Mouse (Mus musculus): ENCODE measurements around the gene Fbxo36. TPM values are rescaled to one million over a fixed set of nuclear protein-coding genes. Genes with fewer than 3 reads are reported as not detected.

Fbxo36 gene
- 2.4 and 2.8 TPM in 2 replicates for polyA plus RNA-seq (2012; rRNA removed)

DNA sequence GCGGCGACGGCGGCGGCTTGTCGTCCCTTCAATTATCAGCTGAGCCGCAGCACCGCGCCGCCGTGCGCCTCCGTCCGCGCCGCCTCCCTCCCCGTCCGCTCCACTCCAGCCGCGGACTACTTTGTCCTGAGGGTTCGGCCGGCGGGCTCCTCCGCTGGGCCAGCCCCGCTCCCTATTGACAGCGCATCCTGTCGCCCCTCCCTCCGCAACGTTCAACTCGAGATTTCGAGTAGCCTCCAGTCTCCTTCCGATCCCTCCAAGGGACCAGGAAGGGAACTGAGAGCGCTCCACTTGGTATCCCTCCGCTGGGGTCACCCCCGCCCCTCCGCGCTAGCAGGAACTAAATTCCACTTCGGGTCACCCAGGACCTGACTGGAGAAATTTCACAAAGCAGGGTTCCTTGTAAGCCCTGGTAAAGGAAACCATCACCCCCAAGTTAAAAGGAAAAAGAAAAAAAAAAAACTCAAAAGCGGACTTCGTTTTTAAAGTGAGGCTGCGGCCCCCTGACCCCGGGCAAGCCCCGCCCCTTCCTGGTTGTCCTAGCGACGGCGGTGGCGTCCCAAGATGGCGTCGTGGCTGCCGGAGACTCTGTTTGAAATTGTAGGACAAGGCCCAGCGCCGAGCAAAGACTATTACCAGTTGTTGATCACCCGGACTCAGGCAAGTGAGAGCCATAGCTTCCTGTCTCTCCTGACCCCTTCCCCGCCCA lies at the start of gene Fbxo36:
TSS of gene Fbxo36 (plus strand) at position 533 of the 709 bp plus-strand sequence.
- Histone ChIP-seq H3K36me3 (ENCODE audit: control insufficient read depth, insufficient read depth, low read length) (no peaks in the 10 kb centered on the region), H3K4me3 (ENCODE audit: control insufficient read depth, insufficient read depth, low read length) (peak within 1 kb of the TSS; percentile 90), H3K27ac (ENCODE audit: control insufficient read depth, insufficient read depth, low read length) (peak within 1 kb of the TSS; percentile 72), H3K27me3 (ENCODE audit: control insufficient read depth, insufficient read depth, low read length) (no peaks in the 10 kb centered on the region), H3K4me1 (replicated peaks; ENCODE audit: control insufficient read depth, insufficient read depth, low read length) (peaks cover 7% of the 10 kb centered on the region)
- peak; percentile 92 for DNase-seq
- TF ChIP-seq CTCF (IDR thresholded peaks at IDR 0.05; ENCODE audit: borderline replicate concordance, control insufficient read depth, extremely low read depth, insufficient read depth, low read length, poor library complexity) (0 out of 2 replicates have a peak, but pooled peaks have one; percentile 15), POLR2A (IDR thresholded peaks at IDR 0.05; ENCODE audit: control insufficient read depth, extremely low read depth, insufficient read depth, low read length, poor library complexity) (no peak; the same call in 1 of the 2 replicates)
- WGBS = under 1% methylated on average over 54 of the region's 54 CpGs

DNA sequence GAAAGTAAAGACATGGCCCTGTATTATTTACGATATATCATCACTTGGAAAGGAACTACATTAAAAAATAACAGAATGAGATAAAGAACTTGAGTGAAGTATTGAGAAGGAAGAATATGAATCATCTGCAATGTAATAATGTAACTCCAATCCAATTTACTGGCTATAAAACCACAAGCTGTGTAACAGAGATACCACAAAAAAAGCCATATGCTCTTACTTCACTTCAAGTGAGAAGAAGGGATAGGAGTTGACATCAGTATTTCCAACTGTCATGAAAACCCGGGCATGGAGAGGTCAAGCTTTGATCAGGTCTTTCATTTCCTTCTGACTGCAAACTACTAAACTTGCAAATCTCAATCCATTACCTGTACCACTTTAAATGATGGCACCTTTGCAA lies 48.2 kb upstream of the Fbxo36 start:
- no peaks in the 10 kb centered on the region for H3K4me1 ChIP-seq (replicated peaks; ENCODE audit: control insufficient read depth, insufficient read depth, low read length)
- peaks cover 30% of the 10 kb centered on the region for H3K36me3 ChIP-seq (ENCODE audit: control insufficient read depth, insufficient read depth, low read length)
- WGBS = 63% methylated on average over 2 of the region's 2 CpGs
- no peak overlapping the region for H3K27ac ChIP-seq (ENCODE audit: control insufficient read depth, insufficient read depth, low read length)
- no peak for DNase-seq
- TF ChIP-seq CTCF (IDR thresholded peaks at IDR 0.05; ENCODE audit: borderline replicate concordance, control insufficient read depth, extremely low read depth, insufficient read depth, low read length, poor library complexity) (no peak), POLR2A (IDR thresholded peaks at IDR 0.05; ENCODE audit: control insufficient read depth, extremely low read depth, insufficient read depth, low read length, poor library complexity) (no peak)
- H3K4me3 ChIP-seq (ENCODE audit: control insufficient read depth, insufficient read depth, low read length) = no peak overlapping the region
- no peaks in the 10 kb centered on the region for H3K27me3 ChIP-seq (ENCODE audit: control insufficient read depth, insufficient read depth, low read length)

DNA sequence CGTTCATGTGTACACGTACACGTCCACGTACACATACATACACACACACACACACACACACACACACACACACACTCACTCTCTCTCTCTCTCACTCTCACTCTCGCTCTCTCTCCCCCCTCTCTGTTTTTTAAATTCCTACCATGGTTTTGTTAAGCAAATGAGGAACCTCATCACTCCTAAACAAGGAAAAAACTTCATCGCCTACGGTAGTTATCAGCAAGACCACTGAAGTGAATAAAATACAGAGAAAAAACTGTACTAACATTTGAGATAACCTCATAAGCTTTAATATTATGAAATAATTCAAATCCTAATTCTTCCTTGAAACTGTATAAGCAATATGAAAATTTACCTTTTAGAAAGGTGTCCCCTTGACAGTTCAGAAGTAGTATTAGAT lies 44.3 kb upstream of the Fbxo36 start:
- no peak for DNase-seq
- Histone ChIP-seq H3K36me3 (ENCODE audit: control insufficient read depth, insufficient read depth, low read length) (peaks cover 21% of the 10 kb centered on the region), H3K27ac (ENCODE audit: control insufficient read depth, insufficient read depth, low read length) (no peak overlapping the region), H3K4me3 (ENCODE audit: control insufficient read depth, insufficient read depth, low read length) (no peak overlapping the region), H3K27me3 (ENCODE audit: control insufficient read depth, insufficient read depth, low read length) (no peaks in the 10 kb centered on the region), H3K4me1 (replicated peaks; ENCODE audit: control insufficient read depth, insufficient read depth, low read length) (no peaks in the 10 kb centered on the region)
- 93% methylated on average over 7 of the region's 7 CpGs for WGBS
- no peak for TF ChIP-seq CTCF (IDR thresholded peaks at IDR 0.05; ENCODE audit: borderline replicate concordance, control insufficient read depth, extremely low read depth, insufficient read depth, low read length, poor library complexity)

DNA sequence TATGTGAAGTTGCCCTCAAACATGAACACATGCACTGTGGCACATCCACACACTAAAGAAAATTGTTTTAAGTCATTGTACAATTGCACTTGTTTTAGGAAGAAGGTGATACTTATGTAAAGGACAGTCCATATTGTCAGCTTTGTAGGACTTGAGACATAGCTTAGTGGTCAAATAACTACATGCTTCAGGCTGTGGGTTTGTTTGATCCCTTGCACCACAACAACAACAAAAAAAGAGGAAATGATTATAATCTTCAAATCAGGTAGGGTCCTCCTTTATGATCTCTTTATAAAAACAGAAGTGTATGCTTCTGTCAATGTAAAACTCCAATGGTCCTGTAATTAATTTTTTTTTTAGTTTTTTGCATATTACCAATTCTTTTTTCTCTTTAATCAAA lies 40.5 kb upstream of the Fbxo36 start:
- Histone ChIP-seq H3K36me3 (ENCODE audit: control insufficient read depth, insufficient read depth, low read length) (peaks cover 2% of the 10 kb centered on the region), H3K4me3 (ENCODE audit: control insufficient read depth, insufficient read depth, low read length) (no peak overlapping the region), H3K27me3 (ENCODE audit: control insufficient read depth, insufficient read depth, low read length) (no peaks in the 10 kb centered on the region), H3K27ac (ENCODE audit: control insufficient read depth, insufficient read depth, low read length) (no peak overlapping the region), H3K4me1 (replicated peaks; ENCODE audit: control insufficient read depth, insufficient read depth, low read length) (no peaks in the 10 kb centered on the region)
- no peak for DNase-seq
- TF ChIP-seq POLR2A (IDR thresholded peaks at IDR 0.05; ENCODE audit: control insufficient read depth, extremely low read depth, insufficient read depth, low read length, poor library complexity) (no peak), CTCF (IDR thresholded peaks at IDR 0.05; ENCODE audit: borderline replicate concordance, control insufficient read depth, extremely low read depth, insufficient read depth, low read length, poor library complexity) (no peak)

DNA sequence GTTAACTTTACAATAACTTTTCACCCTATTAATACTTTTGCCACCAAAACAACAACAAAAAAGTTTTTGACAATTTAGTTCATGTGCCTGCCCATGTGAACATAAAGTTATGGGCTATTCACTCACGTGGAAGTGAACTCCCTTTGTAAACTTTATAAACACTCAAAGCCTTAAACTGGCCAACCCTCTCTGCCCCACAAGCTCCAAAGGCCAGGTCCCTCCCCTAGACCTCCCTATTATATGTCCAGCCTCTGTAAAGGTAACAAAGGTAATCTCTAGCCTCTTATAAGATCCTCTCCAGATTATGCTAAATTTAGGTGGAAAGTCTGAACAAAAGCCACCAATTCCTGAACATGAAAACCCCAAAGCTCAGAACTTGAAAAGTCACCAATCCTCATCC lies 35.9 kb upstream of the Fbxo36 start:
- Histone ChIP-seq H3K36me3 (ENCODE audit: control insufficient read depth, insufficient read depth, low read length) (no peaks in the 10 kb centered on the region), H3K27me3 (ENCODE audit: control insufficient read depth, insufficient read depth, low read length) (no peaks in the 10 kb centered on the region), H3K4me1 (replicated peaks; ENCODE audit: control insufficient read depth, insufficient read depth, low read length) (no peaks in the 10 kb centered on the region; the same call in 1 of the 2 replicates), H3K27ac (ENCODE audit: control insufficient read depth, insufficient read depth, low read length) (no peak overlapping the region), H3K4me3 (ENCODE audit: control insufficient read depth, insufficient read depth, low read length) (no peak overlapping the region)
- no peak for TF ChIP-seq CTCF (IDR thresholded peaks at IDR 0.05; ENCODE audit: borderline replicate concordance, control insufficient read depth, extremely low read depth, insufficient read depth, low read length, poor library complexity)
- TF ChIP-seq POLR2A (IDR thresholded peaks at IDR 0.05; ENCODE audit: control insufficient read depth, extremely low read depth, insufficient read depth, low read length, poor library complexity) = no peak
- WGBS = 95% methylated on average over 1 of the region's 1 CpGs
- no peak for DNase-seq

DNA sequence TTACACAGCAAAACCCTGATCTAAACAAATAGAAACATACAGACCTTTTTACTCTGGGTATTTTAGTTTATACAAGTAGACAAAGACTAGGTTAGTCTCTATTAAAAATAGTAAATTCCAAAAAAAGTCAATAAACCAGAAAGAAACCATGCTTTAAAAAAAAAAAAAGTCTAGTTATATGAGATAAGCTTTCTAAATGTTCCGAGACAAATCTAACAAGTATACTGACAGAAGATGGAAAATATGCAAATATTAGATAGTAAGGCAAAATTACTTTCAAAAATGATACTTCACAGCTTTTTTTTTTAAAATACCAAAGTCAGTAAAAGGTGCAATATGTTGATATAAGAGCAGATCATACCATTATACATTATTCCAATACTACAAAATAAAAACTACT lies 22.0 kb upstream of the Fbxo36 start:
- no peak overlapping the region for H3K4me3 ChIP-seq (ENCODE audit: control insufficient read depth, insufficient read depth, low read length)
- no peak overlapping the region for H3K27ac ChIP-seq (ENCODE audit: control insufficient read depth, insufficient read depth, low read length)
- DNase-seq = no peak
- no peak for TF ChIP-seq POLR2A (IDR thresholded peaks at IDR 0.05; ENCODE audit: control insufficient read depth, extremely low read depth, insufficient read depth, low read length, poor library complexity)
- no peak for TF ChIP-seq CTCF (IDR thresholded peaks at IDR 0.05; ENCODE audit: borderline replicate concordance, control insufficient read depth, extremely low read depth, insufficient read depth, low read length, poor library complexity)
- 88% methylated on average over 1 of the region's 1 CpGs for WGBS
- peaks cover 6% of the 10 kb centered on the region; the same call in 1 of the 2 replicates for H3K36me3 ChIP-seq (ENCODE audit: control insufficient read depth, insufficient read depth, low read length)
- no peaks in the 10 kb centered on the region for H3K4me1 ChIP-seq (replicated peaks; ENCODE audit: control insufficient read depth, insufficient read depth, low read length)
- H3K27me3 ChIP-seq (ENCODE audit: control insufficient read depth, insufficient read depth, low read length) = no peaks in the 10 kb centered on the region

DNA sequence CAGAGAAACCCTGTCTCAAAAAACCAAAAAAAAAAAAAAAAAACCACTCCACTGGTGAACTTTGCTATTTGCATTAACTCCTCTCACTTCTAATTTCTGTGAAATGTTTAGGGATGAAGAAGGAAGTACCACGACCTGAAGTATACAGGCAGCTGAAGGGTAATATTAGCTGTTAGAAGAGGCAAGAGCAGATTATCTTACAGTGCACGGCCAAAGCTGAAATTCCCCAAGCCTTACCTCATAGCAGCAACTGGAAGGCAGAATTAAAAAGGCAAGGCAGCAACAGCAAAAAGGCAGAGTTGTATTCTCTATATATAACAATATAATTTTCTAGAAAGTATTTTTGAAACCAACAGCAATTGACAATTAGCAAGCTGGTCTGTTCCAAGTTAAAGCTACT lies 14.6 kb upstream of the Fbxo36 start:
- H3K27ac ChIP-seq (ENCODE audit: control insufficient read depth, insufficient read depth, low read length) = no peak overlapping the region
- H3K27me3 ChIP-seq (ENCODE audit: control insufficient read depth, insufficient read depth, low read length) = no peaks in the 10 kb centered on the region
- H3K4me1 ChIP-seq (replicated peaks; ENCODE audit: control insufficient read depth, insufficient read depth, low read length) = no peaks in the 10 kb centered on the region
- 80% methylated on average over 2 of the region's 2 CpGs for WGBS
- TF ChIP-seq POLR2A (IDR thresholded peaks at IDR 0.05; ENCODE audit: control insufficient read depth, extremely low read depth, insufficient read depth, low read length, poor library complexity) (no peak), CTCF (IDR thresholded peaks at IDR 0.05; ENCODE audit: borderline replicate concordance, control insufficient read depth, extremely low read depth, insufficient read depth, low read length, poor library complexity) (no peak)
- H3K36me3 ChIP-seq (ENCODE audit: control insufficient read depth, insufficient read depth, low read length) = peaks cover 14% of the 10 kb centered on the region
- no peak for DNase-seq
- no peak overlapping the region for H3K4me3 ChIP-seq (ENCODE audit: control insufficient read depth, insufficient read depth, low read length)
